Mouse (Mus musculus) lung, embryonic 16.5 days (tissue): ENCODE measurements at regions not wholly inside any gene's neighbourhood (a gene's known extent, or its start where the extent isn't known, plus 50 kb on each side); places are given as distances from the start of the nearest gene placed in this dataset.

Source experiments
- ATAC-seq: fragments of 200-750 bp; cut with Nextera tagmentation; 2 replicates; pipeline ENCODE4 v1.8.0; 2017; ENCODE audit warnings: low read depth, mild to moderate bottlenecking, moderate library complexity
- H3K27ac ChIP-seq: fragments of 300-500 bp; sonication (generic); 2 replicates; pipeline ENCODE4 v1.5.1; 2014; ENCODE audit warnings: mild to moderate bottlenecking, control low read depth, low read length
- H3K27me3 ChIP-seq: fragments of 300-500 bp; sonication (generic); 2 replicates; pipeline ENCODE4 v1.6.1; 2014; ENCODE audit warnings: low read depth, low read length, mixed read lengths; ENCODE audit not compliant: control insufficient read depth, insufficient read depth
- H3K36me3 ChIP-seq: fragments of 300-500 bp; sonication (generic); 2 replicates; pipeline ENCODE4 v1.6.1; 2014; ENCODE audit warnings: low read length; ENCODE audit not compliant: control insufficient read depth, insufficient read depth
- H3K4me1 ChIP-seq: fragments of 300-500 bp; sonication (generic); replicated peaks from 2 replicates; pipeline ENCODE4 v1.6.1; 2014; ENCODE audit warnings: low read length, mixed read lengths; ENCODE audit not compliant: control insufficient read depth, insufficient read depth
- H3K4me2 ChIP-seq: fragments of 300-500 bp; sonication (generic); 2 replicates; pipeline ENCODE4 v1.6.1; 2014; ENCODE audit warnings: low read depth, low read length, control low read depth
- H3K4me3 ChIP-seq: fragments of 300-500 bp; sonication (generic); 2 replicates; pipeline ENCODE4 v1.5.1; 2014; ENCODE audit warnings: mild to moderate bottlenecking, low read length, control low read depth
- H3K9ac ChIP-seq: fragments of 300-500 bp; sonication (generic); 2 replicates; pipeline ENCODE4 v1.6.1; 2014; ENCODE audit warnings: low read length, control low read depth
- H3K9me3 ChIP-seq: fragments of 300-500 bp; sonication (generic); 2 replicates; pipeline ENCODE4 v1.6.1; 2016; ENCODE audit warnings: low read length; ENCODE audit not compliant: control insufficient read depth
- WGBS: fragments of 180-500 bp; shearing (Covaris S2); extraction: QIAGEN DNeasy Blood & Tissue Kit; methylation state at CpG from one replicate; pipeline ENCODE4 v1.1.7; 2014; 5-methylcytosine and 5-hydroxymethylcytosine counted together

GRCm38 (mm10) chr13:83951808-83952207 is 270.3 kb upstream of the Tmem161b start:
- H3K4me1 ChIP-seq = no peaks in the 10 kb centered on the region
- no peak for ATAC-seq
- 70% methylated on average over 3 of the region's 3 CpGs for WGBS
- no peak overlapping the region for H3K4me3 ChIP-seq
- H3K9ac ChIP-seq = no peak overlapping the region
- H3K27ac ChIP-seq = no peak overlapping the region
- no peaks in the 10 kb centered on the region for H3K36me3 ChIP-seq
- no peak overlapping the region for H3K4me2 ChIP-seq
- no peaks in the 10 kb centered on the region for H3K27me3 ChIP-seq
- H3K9me3 ChIP-seq = no peaks in the 10 kb centered on the region

GRCm38 (mm10) chr13:83952353-83952752 is 269.7 kb upstream of the Tmem161b start:
- Histone ChIP-seq H3K9ac (no peak overlapping the region), H3K9me3 (no peaks in the 10 kb centered on the region), H3K4me2 (no peak overlapping the region), H3K36me3 (no peaks in the 10 kb centered on the region), H3K27ac (no peak overlapping the region), H3K4me3 (no peak overlapping the region), H3K27me3 (no peaks in the 10 kb centered on the region), H3K4me1 (no peaks in the 10 kb centered on the region)
- ATAC-seq = no peak
- 34% methylated on average over 4 of the region's 4 CpGs for WGBS

GRCm38 (mm10) chr13:83952862-83953261 is 269.2 kb upstream of the Tmem161b start:
- 55% methylated on average over 4 of the region's 4 CpGs for WGBS
- Histone ChIP-seq H3K4me3 (no peak overlapping the region), H3K9ac (no peak overlapping the region), H3K4me1 (no peaks in the 10 kb centered on the region), H3K27ac (no peak overlapping the region), H3K9me3 (no peaks in the 10 kb centered on the region), H3K4me2 (no peak overlapping the region), H3K27me3 (no peaks in the 10 kb centered on the region), H3K36me3 (no peaks in the 10 kb centered on the region)
- ATAC-seq = no peak

GRCm38 (mm10) chr13:83955701-83956100 is 266.4 kb upstream of the Tmem161b start:
- no peaks in the 10 kb centered on the region for H3K27me3 ChIP-seq
- ATAC-seq = no peak
- no peak overlapping the region for H3K4me3 ChIP-seq
- no peaks in the 10 kb centered on the region for H3K4me1 ChIP-seq
- no peak overlapping the region for H3K27ac ChIP-seq
- H3K9me3 ChIP-seq = no peaks in the 10 kb centered on the region
- H3K36me3 ChIP-seq = no peaks in the 10 kb centered on the region
- H3K4me2 ChIP-seq = no peak overlapping the region
- WGBS = 48% methylated on average over 5 of the region's 5 CpGs
- H3K9ac ChIP-seq = no peak overlapping the region

- ATAC-seq = no peak
- Histone ChIP-seq H3K27me3 (no peaks in the 10 kb centered on the region), H3K4me1 (no peaks in the 10 kb centered on the region), H3K4me2 (no peak overlapping the region), H3K36me3 (no peaks in the 10 kb centered on the region), H3K9ac (no peak overlapping the region), H3K9me3 (no peaks in the 10 kb centered on the region), H3K4me3 (no peak overlapping the region), H3K27ac (no peak overlapping the region)
Observed at GRCm38 (mm10) chr13:83978541-83978940, 243.6 kb upstream of the Tmem161b start.

- no peak for ATAC-seq
Observed at GRCm38 (mm10) chr13:83979535-83979934, 242.6 kb upstream of the Tmem161b start.

GRCm38 (mm10) chr13:83984651-83985331 is 237.3 kb upstream of the Tmem161b start:
- Histone ChIP-seq H3K9ac (no peak overlapping the region), H3K4me1 (no peaks in the 10 kb centered on the region), H3K4me2 (no peak overlapping the region), H3K9me3 (no peaks in the 10 kb centered on the region), H3K27me3 (no peaks in the 10 kb centered on the region), H3K27ac (no peak overlapping the region), H3K4me3 (no peak overlapping the region), H3K36me3 (no peaks in the 10 kb centered on the region)
- no peak for ATAC-seq
- 85% methylated on average over 10 of the region's 10 CpGs for WGBS

More at GRCm38 (mm10) chr13:83979535-83979934, 242.6 kb upstream of the Tmem161b start:
- Histone ChIP-seq H3K9me3 (no peaks in the 10 kb centered on the region), H3K27ac (no peak overlapping the region), H3K4me3 (no peak overlapping the region), H3K36me3 (no peaks in the 10 kb centered on the region), H3K9ac (no peak overlapping the region), H3K4me2 (no peak overlapping the region), H3K27me3 (no peaks in the 10 kb centered on the region), H3K4me1 (no peaks in the 10 kb centered on the region)

GRCm38 (mm10) chr13:83987746-83988423 is 234.2 kb upstream of the Tmem161b start:
- 0 out of 2 replicates have a peak overlapping the region, but pooled peaks have one; percentile 11 for H3K4me2 ChIP-seq
- H3K27me3 ChIP-seq = no peaks in the 10 kb centered on the region
- ATAC-seq = no peak
- no peak overlapping the region for H3K4me3 ChIP-seq
- no peaks in the 10 kb centered on the region for H3K4me1 ChIP-seq
- no peaks in the 10 kb centered on the region for H3K36me3 ChIP-seq
- H3K27ac ChIP-seq = no peak overlapping the region
- no peak overlapping the region for H3K9ac ChIP-seq
- no peaks in the 10 kb centered on the region for H3K9me3 ChIP-seq
- WGBS = 42% methylated on average over 11 of the region's 11 CpGs

- WGBS = 58% methylated on average over 4 of the region's 4 CpGs
- no peak overlapping the region for H3K9ac ChIP-seq
- H3K4me3 ChIP-seq = no peak overlapping the region
- ATAC-seq = no peak
- H3K4me2 ChIP-seq = no peak overlapping the region
- no peaks in the 10 kb centered on the region for H3K27me3 ChIP-seq
- H3K9me3 ChIP-seq = no peaks in the 10 kb centered on the region
- H3K36me3 ChIP-seq = no peaks in the 10 kb centered on the region
- no peak overlapping the region for H3K27ac ChIP-seq
- H3K4me1 ChIP-seq = no peaks in the 10 kb centered on the region
Observed at GRCm38 (mm10) chr13:83988517-83988916, 233.6 kb upstream of the Tmem161b start.
